Mouse (Mus musculus) midbrain, embryonic 15.5 days (tissue): ENCODE measurements at regions not wholly inside any gene's neighbourhood (a gene's known extent, or its start where the extent isn't known, plus 50 kb on each side); places are given as distances from the start of the nearest gene placed in this dataset.

Experiments
- ATAC-seq: fragments of 200-750 bp; cut with Nextera tagmentation; replicated peaks from 2 replicates; pipeline ENCODE4 v1.8.0; 2017; ENCODE audit warnings: moderate TSS enrichment
- H3K27ac ChIP-seq: fragments of 300-500 bp; sonication (generic); 2 replicates; pipeline ENCODE4 v1.5.1; 2015; ENCODE audit warnings: mild to moderate bottlenecking, inconsistent platforms
- H3K27me3 ChIP-seq: fragments of 300-500 bp; sonication (generic); replicated peaks from 2 replicates; pipeline ENCODE4 v1.6.1; 2015; ENCODE audit warnings: inconsistent platforms
- H3K36me3 ChIP-seq: fragments of 300-500 bp; sonication (generic); replicated peaks from 2 replicates; pipeline ENCODE4 v1.6.1; 2015; ENCODE audit warnings: inconsistent platforms
- H3K4me1 ChIP-seq: fragments of 300-500 bp; sonication (generic); 2 replicates; pipeline ENCODE4 v1.6.1; 2015; ENCODE audit warnings: inconsistent platforms
- H3K4me2 ChIP-seq: fragments of 300-500 bp; sonication (generic); 2 replicates; pipeline ENCODE4 v1.6.1; 2015; ENCODE audit warnings: inconsistent platforms, mild to moderate bottlenecking, moderate library complexity
- H3K4me3 ChIP-seq: fragments of 300-500 bp; sonication (generic); 2 replicates; pipeline ENCODE4 v1.5.1; 2015; ENCODE audit warnings: mild to moderate bottlenecking, inconsistent platforms
- H3K9ac ChIP-seq: fragments of 300-500 bp; sonication (generic); 2 replicates; pipeline ENCODE4 v1.6.1; 2015; ENCODE audit warnings: mild to moderate bottlenecking, inconsistent platforms
- H3K9me3 ChIP-seq: fragments of 300-500 bp; sonication (generic); 2 replicates; pipeline ENCODE4 v1.6.1; 2016; ENCODE audit warnings: inconsistent platforms
- WGBS: fragments of 180-500 bp; shearing (Covaris S2); methylation state at CpG from one replicate; pipeline ENCODE4 v1.1.7; 2015; ENCODE audit warnings: mixed read lengths; 5-methylcytosine and 5-hydroxymethylcytosine counted together

DNA sequence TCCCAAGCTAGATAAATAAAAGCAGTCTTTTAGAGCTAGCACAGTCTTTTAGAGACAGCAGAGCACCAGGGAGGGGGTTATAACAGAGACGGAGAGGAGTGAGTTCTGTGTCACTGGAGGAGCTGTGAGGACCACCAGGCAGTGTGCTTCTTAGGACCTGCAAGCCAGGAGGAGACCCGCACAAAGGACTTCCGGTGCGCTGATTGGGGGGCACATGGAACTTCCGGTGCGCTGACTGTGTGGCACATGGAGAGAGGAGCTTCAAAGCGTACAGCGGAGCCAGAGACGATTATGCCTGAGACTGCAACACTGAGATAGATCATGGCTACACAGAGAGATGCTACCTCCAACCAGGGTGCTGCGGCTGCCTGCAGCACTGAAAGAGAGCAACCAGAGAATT lies 53.4 kb downstream of the Rpl37a start:
- no peaks in the 10 kb centered on the region for H3K27me3 ChIP-seq
- 59% methylated on average over 10 of the region's 10 CpGs for whole genome bisulfite sequencing
- peak overlapping the region; percentile 7; the same call in 1 of the 2 replicates for H3K4me3 ChIP-seq
- no peaks in the 10 kb centered on the region for H3K36me3 ChIP-seq
- H3K4me1 ChIP-seq, result peaks cover 5% of the 10 kb centered on the region; the same call in 1 of the 2 replicates
- no peak overlapping the region for H3K27ac ChIP-seq
- H3K4me2 ChIP-seq, result peak overlapping the region; percentile 33
- ATAC-seq, result peak; percentile 70; the same call in 1 of the 2 replicates
- no peaks in the 10 kb centered on the region for H3K9me3 ChIP-seq
- H3K9ac ChIP-seq, result no peak overlapping the region

DNA sequence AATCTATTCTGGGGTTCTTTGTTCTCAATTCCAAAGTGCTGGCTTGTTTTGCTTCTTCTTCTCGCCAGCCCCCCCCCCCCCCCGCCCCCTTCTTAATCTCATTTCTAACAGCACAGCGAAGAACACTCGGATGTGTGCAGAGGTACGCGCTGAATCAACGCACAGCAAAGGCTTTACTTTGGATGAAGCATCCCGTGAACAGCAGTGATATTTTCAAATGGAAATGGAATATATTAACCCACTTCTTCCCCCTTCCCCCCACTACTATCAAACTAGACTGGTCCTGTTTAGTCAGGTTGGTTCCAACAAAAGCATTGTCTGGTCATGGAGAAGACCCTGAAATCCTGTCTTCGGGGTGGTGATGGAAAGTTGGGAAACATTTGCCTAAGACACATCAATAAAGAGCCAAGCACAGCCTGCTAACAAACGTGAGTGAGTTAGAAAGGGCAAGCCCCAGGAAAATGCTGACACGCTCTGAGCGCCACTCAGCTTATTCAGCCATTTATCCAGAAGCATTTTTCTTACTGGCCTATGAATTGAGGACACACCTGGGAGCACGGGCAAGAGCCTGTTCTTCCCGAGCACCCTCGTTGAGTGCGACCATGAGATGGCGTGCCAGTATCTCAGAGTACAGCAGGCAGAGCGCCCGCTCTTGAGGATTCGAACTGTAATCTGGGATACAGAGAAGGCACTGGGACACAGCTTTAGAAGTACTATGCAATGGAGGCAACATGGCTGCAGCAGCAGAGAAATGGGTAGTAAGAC lies 54.1 kb downstream of the Rpl37a start:
- WGBS, result 55% methylated on average over 19 of the region's 20 CpGs
- Histone ChIP-seq H3K9me3 (no peaks in the 10 kb centered on the region), H3K27me3 (no peaks in the 10 kb centered on the region), H3K36me3 (no peaks in the 10 kb centered on the region), H3K4me3 (no peak overlapping the region), H3K4me1 (peaks cover 5% of the 10 kb centered on the region; the same call in 1 of the 2 replicates), H3K9ac (no peak overlapping the region), H3K4me2 (peak overlapping the region; percentile 33), H3K27ac (no peak overlapping the region)
- peak; percentile 63 for ATAC-seq

- no peak overlapping the region for H3K4me3 ChIP-seq
- H3K27ac ChIP-seq, result no peak overlapping the region
- 93% methylated on average over 7 of the region's 7 CpGs for WGBS
- H3K9me3 ChIP-seq, result no peaks in the 10 kb centered on the region
- no peaks in the 10 kb centered on the region for H3K27me3 ChIP-seq
- H3K4me1 ChIP-seq, result peaks cover 3% of the 10 kb centered on the region; the same call in 1 of the 2 replicates
- no peaks in the 10 kb centered on the region for H3K36me3 ChIP-seq
- H3K9ac ChIP-seq, result no peak overlapping the region
- ATAC-seq, result no peak
- no peak overlapping the region for H3K4me2 ChIP-seq
Measured at GRCm38 (mm10) chr1:72769428-72769827, 54.9 kb upstream of the Igfbp2 start.

DNA sequence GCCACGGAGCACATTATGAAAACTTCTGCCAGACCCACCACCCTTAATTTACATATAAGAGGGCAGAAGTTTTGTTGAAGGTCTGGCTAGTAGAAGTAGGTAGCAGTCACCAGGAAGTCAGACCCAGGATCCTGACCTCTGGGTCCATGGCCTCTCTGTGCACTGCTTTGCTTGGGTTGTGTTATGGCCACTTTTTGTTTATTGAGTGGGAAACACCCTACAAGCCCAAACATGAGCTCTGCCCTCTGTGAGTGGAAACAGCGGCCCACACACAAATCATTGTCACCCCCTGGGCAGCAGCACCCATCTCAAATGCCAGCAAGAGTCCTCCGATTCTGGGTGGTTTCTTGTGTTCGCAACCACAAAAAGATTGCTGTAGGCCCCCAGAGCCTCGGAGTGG lies 51.6 kb upstream of the Igfbp2 start:
- Histone ChIP-seq H3K27ac (no peak overlapping the region), H3K4me2 (no peak overlapping the region), H3K36me3 (no peaks in the 10 kb centered on the region), H3K4me3 (no peak overlapping the region), H3K27me3 (no peaks in the 10 kb centered on the region), H3K4me1 (no peaks in the 10 kb centered on the region), H3K9me3 (no peaks in the 10 kb centered on the region), H3K9ac (no peak overlapping the region)
- 83% methylated on average over 5 of the region's 5 CpGs for WGBS
- ATAC-seq, result no peak

- Histone ChIP-seq H3K9ac (no peak overlapping the region), H3K36me3 (no peaks in the 10 kb centered on the region), H3K9me3 (no peaks in the 10 kb centered on the region), H3K4me1 (no peaks in the 10 kb centered on the region), H3K4me3 (no peak overlapping the region), H3K4me2 (no peak overlapping the region), H3K27ac (no peak overlapping the region), H3K27me3 (no peaks in the 10 kb centered on the region)
- ATAC-seq, result no peak
- 77% methylated on average over 3 of the region's 3 CpGs for WGBS
Measured at GRCm38 (mm10) chr1:72773234-72773633, 51.1 kb upstream of the Igfbp2 start.
